Mouse (Mus musculus) cerebellum, adult 11 months (tissue): Measurements from ENCODE around the gene Heatr5a.

Experiments used
- DNase-seq: peaks from one replicate; pipeline ENCODE4 v3.0.0; 2022

Heatr5a gene

GRCm38 (mm10) chr12:51970352-51971069 is 610 bp downstream of the Heatr5a start:
- DNase-seq = no peak

- no peak for DNase-seq
Observed at GRCm38 (mm10) chr12:51969876-51970275, 1.2 kb downstream of the Heatr5a start.

- DNase-seq = no peak
Observed at GRCm38 (mm10) chr12:51969092-51969491, 2.0 kb downstream of the Heatr5a start.

GRCm38 (mm10) chr12:51967915-51968595 is 3.1 kb downstream of the Heatr5a start:
- no peak for DNase-seq

- no peak for DNase-seq
Observed at GRCm38 (mm10) chr12:51957626-51958025, 13.5 kb downstream of the Heatr5a start.

- DNase-seq = no peak
Observed at GRCm38 (mm10) chr12:51952309-51952708, 18.8 kb downstream of the Heatr5a start.

- DNase-seq = no peak
Observed at GRCm38 (mm10) chr12:51947498-51947945, 23.6 kb downstream of the Heatr5a start.

- no peak for DNase-seq
Observed at GRCm38 (mm10) chr12:51945331-51945730, 25.8 kb downstream of the Heatr5a start.

- DNase-seq = no peak
Observed at GRCm38 (mm10) chr12:51939848-51940247, 31.3 kb downstream of the Heatr5a start.

GRCm38 (mm10) chr12:51937938-51938337 is 33.2 kb downstream of the Heatr5a start:
- no peak for DNase-seq

- no peak for DNase-seq
Observed at GRCm38 (mm10) chr12:51929630-51930029, 41.5 kb downstream of the Heatr5a start.

- no peak for DNase-seq
Observed at GRCm38 (mm10) chr12:51917191-51917590, 53.9 kb downstream of the Heatr5a start.

- DNase-seq = no peak
Observed at GRCm38 (mm10) chr12:51914903-51915670, 56.0 kb downstream of the Heatr5a start.

GRCm38 (mm10) chr12:51909202-51909601 is 61.9 kb downstream of the Heatr5a start:
- no peak for DNase-seq

GRCm38 (mm10) chr12:51907543-51907942 is 63.6 kb downstream of the Heatr5a start:
- no peak for DNase-seq

GRCm38 (mm10) chr12:51900551-51900950 is 70.6 kb downstream of the Heatr5a start:
- no peak for DNase-seq

GRCm38 (mm10) chr12:51896901-51897300 is 74.2 kb downstream of the Heatr5a start:
- no peak for DNase-seq

- no peak for DNase-seq
Observed at GRCm38 (mm10) chr12:51888609-51889008, 82.5 kb downstream of the Heatr5a start.

- DNase-seq = no peak
Observed at GRCm38 (mm10) chr12:51887301-51888290, 83.5 kb downstream of the Heatr5a start.

GRCm38 (mm10) chr12:51886369-51886768 is 84.8 kb downstream of the Heatr5a start:
- DNase-seq = no peak

GRCm38 (mm10) chr12:51884801-51885200 is 86.3 kb downstream of the Heatr5a start:
- no peak for DNase-seq

- DNase-seq = no peak
Observed at GRCm38 (mm10) chr12:51883297-51883805, 87.8 kb downstream of the Heatr5a start.
